Mouse (Mus musculus) lung, postnatal 25 days (tissue): ENCODE measurements at regions not wholly inside any gene's neighbourhood (a gene's known extent, or its start where the extent isn't known, plus 50 kb on each side); places are given as distances from the start of the nearest gene placed in this dataset.

Source experiments
- DNase-seq: peaks from one replicate; pipeline ENCODE4 v3.0.0; 2022; ENCODE audit warnings: low spot score

GRCm38 (mm10) chr16:25042669-25043440, 243.8 kb upstream of the Tprg start:
- peak; percentile 45 for DNase-seq

DNA sequence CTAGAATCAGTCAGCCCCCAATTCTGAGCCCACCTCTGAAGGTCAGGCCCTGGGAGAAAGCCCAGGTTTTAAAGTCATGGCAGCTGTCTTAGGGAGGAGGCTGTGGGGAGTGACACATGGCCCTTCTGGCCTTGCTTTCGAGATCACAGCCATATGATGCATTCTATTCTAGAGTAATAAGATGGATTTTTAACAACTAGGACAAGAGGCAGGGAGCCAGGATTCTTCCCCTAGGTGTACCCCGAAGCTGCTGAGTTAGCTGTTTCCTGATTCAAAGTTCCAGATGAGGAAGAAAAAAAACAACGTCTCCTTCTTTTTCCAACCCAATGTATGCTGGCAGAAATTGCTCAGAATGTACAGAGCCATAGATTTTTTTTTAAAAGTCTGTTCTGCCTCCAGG, 242.0 kb upstream of the Tprg start:
- DNase-seq = no peak

DNA sequence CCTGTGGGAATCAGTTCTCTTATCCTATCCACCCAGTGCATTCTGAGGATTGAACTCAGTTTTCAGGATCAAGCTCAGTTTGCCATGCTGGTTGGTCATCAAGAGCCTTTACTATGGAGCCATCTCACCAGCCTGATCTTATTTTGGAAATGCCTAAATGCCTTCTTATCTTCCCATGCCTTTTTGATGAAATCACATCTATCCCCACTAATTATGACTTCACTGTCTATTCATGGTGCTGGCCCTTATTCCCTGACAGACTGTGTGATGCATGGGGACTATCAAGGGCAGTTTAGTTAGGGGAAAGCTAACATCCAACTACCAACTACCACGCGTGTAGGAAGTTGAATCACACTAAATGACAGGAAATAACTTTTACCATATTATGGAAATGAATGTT, 238.9 kb upstream of the Tprg start:
- no peak for DNase-seq

GRCm38 (mm10) chr16:25049928-25050510, 236.6 kb upstream of the Tprg start:
- DNase-seq = peak; percentile 30

- DNase-seq = no peak
These were observed 235.6 kb upstream of the Tprg start for GRCm38 (mm10) chr16:25051044-25051443.

- no peak for DNase-seq
These were observed 234.2 kb upstream of the Tprg start for GRCm38 (mm10) chr16:25052428-25052827.

DNA sequence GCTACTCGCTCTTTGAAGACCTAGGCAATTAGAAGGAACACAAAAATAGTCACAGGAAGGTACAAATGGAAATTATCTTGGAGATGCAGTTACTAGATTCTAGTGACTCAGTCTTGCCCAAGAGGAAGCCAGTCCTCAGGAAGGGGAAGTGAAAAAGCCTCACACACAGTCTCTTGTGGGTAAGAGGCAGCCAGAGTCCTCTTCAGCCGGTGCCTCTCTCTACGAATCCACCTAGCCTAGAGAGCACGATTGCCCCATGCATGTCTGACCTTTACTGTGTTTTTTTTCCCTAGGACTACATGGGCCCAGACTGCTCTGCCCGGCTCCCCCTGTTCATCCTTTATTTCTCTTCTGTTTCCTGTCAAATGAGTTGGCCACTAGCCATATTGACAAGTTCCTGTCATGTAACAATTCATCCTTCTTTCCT, 233.7 kb upstream of the Tprg start:
- peak; percentile 73 for DNase-seq

- DNase-seq = no peak
These were observed 232.3 kb upstream of the Tprg start for GRCm38 (mm10) chr16:25054304-25054703.

GRCm38 (mm10) chr16:25055376-25055775, 231.2 kb upstream of the Tprg start:
- no peak for DNase-seq

DNA sequence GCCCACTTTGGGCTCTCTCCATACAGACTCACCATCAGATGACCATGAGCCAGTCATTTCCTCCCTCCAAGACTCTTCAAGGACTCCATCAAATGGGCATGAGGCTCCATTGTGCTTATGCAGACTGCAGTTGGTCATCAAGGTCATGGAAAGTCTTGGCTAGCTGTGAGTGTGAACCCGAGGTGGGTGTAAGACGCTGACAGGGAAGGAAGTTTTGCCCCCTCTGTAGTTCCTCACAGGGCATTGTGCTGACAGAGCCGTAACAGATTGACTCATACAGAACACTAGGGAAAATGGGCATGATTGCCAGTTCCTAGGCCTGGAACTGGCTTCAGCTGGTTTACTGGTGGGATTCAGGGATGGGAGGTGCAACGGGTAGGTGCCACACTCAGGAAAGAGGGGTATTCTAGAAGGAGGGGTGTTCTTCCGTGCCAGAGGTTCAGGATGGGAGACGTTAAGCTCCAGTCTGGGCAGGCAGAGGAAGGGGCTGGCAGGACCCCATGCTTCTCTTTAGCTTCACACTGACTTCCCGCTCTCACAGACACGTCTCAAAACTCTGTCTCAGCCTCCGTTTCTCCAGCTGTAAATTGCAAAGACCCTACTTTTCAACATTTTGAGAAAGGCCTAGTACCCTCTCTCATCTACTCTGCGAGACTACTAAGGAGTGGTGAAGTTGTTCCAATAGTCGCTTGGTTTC, 228.4 kb upstream of the Tprg start:
- no peak for DNase-seq

DNA sequence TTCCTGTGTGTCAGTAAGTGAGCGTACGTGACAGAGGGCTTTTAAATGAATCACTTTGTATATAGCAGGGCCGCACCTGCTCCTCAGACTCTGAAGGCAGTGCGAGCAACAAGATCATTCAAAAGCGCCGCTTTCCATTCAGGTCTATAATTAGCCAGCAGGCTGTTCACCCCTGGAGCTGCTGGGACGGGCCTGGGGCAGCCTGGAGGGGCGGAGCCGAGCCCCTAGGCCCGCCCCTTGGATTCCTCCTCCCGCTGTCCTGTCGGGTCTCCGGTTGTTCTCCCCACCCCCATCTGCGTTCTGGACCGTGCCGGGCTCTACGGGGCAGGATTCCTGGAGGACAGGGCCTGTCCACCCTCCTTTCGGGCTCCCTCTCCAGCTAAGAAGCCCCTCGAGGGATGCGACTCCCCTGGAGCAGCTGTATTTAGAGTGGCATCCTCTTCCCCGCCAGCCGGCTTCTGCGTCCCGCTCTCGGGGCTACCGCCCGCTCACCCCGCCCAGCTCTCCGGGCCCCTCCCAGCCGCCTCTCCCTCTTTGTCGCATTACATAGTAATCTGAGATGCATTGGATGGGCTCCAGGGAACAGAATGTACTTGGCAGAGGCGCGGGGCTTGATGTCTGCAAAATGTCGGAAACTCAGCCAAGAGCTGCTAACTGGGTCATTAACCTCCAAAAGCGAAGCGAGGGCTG, 227.7 kb upstream of the Tprg start:
- peak; percentile 98 for DNase-seq

DNA sequence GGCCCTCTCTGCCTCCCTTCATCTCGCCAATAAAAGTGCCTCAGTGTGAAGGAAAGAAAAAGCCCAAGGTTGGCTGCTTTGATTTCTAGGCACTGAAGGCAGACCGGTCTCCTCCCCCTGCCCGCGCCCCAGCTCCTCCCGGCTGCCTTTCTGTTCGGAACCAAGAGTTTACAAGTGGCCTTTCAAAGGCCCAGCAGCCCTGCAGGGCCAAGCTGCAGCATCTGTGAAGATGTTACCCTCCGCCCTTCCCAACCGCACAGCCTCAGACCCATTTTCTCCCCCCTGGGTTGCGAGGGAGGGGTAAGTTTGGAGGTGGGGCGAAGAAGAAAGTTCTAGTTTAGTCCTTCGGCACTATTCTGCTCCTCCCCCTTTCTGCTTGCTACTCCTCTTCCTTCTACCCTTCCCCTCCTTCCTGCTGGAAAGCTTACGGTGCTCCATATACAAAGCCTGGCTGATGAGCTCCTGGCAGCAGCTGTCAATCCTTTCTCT, 227.1 kb upstream of the Tprg start:
- DNase-seq = peak; percentile 83

- DNase-seq = no peak
These were observed 226.4 kb upstream of the Tprg start for GRCm38 (mm10) chr16:25060266-25060665.

- no peak for DNase-seq
These were observed 225.0 kb upstream of the Tprg start for GRCm38 (mm10) chr16:25061631-25062030.

GRCm38 (mm10) chr16:25063981-25064380, 222.6 kb upstream of the Tprg start:
- no peak for DNase-seq

DNA sequence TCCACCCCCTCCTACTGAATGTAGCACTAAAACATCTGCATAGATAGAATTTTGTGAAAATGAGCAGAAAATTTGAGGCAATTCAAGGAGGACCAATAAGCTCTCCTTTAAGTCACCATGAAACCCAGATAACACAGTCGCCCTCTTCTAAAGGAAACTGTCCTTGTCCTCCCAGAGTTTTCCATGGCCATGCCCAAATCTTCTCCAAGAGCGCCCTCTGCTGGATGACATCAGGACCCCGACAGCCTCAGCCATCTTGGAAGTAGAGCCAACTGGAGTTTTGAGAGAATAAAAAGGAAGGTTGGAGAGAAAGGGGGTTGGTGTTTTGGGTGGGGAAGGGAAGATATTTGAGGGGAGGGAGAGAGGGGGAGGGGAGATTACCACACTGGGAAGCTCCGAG, 222.1 kb upstream of the Tprg start:
- peak; percentile 89 for DNase-seq

- peak; percentile 22 for DNase-seq
These were observed 219.8 kb upstream of the Tprg start for GRCm38 (mm10) chr16:25066822-25067221.

GRCm38 (mm10) chr16:25067276-25068249, 219.1 kb upstream of the Tprg start:
- DNase-seq = peak; percentile 39

GRCm38 (mm10) chr16:25080811-25081210, 205.8 kb upstream of the Tprg start:
- DNase-seq = no peak

GRCm38 (mm10) chr16:25083729-25084128, 202.9 kb upstream of the Tprg start:
- no peak for DNase-seq
